Mouse (Mus musculus) c-Kit-positive CD71-positive TER-119-negative erythroid progenitor cells, embryonic 14.5 days (primary cell): ENCODE results near the gene Pdzk1ip1.

Experiments used
- DNase-seq: peaks from one replicate; pipeline ENCODE4 v3.0.0-alpha.2; 2013; ENCODE audit warnings: low read depth

The Pdzk1ip1 gene

DNA sequence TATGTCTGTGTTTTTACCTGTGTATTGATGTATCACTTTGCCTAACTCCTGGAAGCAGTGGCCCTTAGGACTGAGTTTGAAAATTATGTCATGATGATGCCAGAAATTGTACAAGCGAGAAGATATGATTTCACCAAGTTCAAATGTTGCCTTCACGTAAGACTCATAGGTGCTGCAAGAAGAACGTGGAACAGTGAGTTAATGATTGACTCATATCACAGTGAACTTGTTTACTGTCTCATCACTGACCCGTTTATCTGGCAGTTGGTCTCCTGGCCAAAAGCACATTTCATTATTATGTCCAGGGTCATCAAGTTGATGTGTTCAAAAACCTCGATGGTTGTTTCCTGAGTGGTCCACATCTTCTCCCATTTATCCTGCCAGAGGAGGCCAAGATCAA, 33.1 kb downstream of the Pdzk1ip1 start:
- DNase-seq = no peak

DNA sequence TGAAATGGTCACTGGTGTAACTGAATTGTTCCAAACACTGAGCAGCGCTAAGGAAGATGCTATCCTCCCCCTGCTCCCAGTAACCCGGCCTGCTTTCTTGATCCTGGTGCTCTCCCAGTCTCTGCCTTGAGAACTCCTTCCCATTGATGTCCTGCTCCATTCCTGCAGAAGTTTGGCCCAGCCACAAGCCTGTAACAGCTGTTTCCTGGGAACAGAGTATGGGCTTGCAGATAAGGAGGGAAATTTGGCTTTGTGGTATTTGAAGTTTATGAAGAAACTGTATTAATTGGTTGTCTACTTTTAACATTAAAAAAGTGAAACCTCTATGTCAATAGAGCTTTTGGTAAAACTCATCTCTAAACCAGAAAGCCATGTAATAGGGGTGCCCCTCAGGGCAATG, 35.0 kb downstream of the Pdzk1ip1 start:
- DNase-seq = no peak

DNA sequence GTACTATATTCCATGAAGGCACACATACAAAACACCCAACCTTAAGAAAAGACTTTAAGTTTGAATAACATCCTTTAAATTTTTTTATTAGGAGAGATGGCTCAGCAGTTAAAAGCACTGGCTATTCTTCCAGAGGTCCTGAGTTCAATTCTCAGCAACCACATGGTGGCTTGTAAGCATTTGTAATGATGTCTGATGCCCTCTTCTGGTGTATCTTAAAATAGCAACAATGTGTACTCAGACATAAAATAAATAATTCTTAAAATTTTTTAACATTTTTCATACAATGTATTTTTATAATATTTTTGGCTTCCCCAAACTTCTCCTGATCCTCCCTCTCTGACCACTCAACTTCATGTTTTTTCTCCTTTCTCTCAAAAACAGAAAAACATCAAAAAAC, 36.2 kb downstream of the Pdzk1ip1 start:
- DNase-seq = peak; percentile 9

DNA sequence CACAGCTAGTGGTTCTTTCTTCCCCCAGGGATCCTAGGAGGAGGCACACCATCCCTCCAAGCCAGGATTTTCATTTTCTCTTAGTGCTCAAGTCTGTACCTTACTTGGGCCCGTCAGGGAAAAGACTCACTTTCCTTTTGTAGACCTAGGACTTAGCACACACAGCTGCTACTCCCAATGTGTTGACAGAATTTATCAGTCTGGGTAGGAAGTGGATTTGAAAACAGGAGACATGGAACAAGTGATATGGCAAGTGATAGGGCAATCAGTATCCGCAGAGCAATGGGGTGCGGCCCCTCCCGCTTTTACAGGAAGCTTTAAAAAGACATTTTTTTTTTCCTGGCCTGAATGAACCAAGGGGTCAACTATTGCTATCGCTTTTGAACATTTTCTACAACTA, 44.6 kb downstream of the Pdzk1ip1 start:
- DNase-seq = no peak

DNA sequence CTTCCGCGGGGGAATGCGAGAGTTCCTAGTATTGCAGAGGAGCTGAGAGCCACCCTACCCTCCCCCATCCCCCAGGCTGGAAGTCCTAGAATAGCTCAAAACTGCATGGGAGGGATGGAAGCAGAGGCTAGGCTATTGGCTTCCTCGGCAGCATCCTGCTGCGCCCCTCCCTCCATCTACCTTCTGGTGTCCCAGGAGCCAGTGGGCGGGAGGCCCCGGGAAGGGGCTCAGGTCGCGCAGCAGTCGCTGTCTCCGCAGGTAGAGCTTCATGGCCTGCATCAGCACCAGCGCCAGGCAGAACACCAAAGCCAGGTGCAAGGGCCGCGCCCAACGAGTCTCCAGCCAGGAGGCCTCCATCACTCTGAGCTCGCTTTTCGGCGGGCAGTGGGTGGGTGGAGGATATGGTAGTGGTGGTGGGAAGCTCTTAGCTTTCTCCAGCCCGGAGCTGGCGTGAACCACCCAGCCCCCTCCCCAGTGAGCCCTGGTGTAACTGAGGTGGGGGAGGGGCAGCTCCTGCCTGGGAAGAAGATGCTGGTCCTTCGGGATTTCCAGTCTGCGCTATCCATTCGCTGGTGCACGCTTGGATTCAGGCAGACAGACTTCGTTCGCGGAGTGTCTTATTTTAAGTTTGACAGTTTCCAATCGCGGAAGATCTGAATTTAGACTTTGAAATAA, 45.2 kb downstream of the Pdzk1ip1 start, which contains the start of gene Cyp4x1:
Gene Cyp4x1, minus strand, starts transcription at position 661 of the 675 bp plus-strand sequence.
- DNase-seq = no peak

DNA sequence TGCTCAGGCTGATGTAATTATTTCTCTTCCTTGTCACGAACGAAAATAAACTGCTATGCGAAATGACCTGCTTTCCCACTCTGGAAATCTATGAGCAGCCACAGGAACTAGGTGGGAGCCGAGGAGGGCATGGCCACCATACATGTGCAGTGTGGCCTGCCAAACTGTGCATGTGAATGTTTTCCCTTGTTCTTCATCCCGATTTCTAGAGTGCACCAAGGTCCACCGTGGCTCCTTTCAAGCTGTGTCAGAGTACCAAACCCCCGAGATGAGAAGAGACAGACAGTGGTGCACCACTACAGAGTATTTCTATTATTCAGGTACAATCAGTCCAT, 45.8 kb downstream of the Pdzk1ip1 start:
- no peak for DNase-seq
